Mouse (Mus musculus): ENCODE data around the gene Muc1. TPM values are rescaled to one million over a fixed set of nuclear protein-coding genes. Genes with fewer than 3 reads are reported as not detected.

Gene Muc1
- polyA plus RNA-seq, 1 experiment = not detected

- H3K4me1 ChIP-seq (ENCODE audit: control insufficient read depth, insufficient read depth, low read length) = peaks cover 9% of the 10 kb centered on the region; the same call in 1 of the 2 replicates
- no peak overlapping the region for H3K27ac ChIP-seq (ENCODE audit: insufficient read depth, low read depth, low read length)
- TF ChIP-seq CTCF (IDR thresholded peaks at IDR 0.05; ENCODE audit: low read depth, low read length) (no peak), POLR2A (IDR thresholded peaks at IDR 0.05; ENCODE audit: borderline replicate concordance, low read depth, low read length) (no peak)
- no peak overlapping the region for H3K4me3 ChIP-seq (ENCODE audit: insufficient read depth, low read length)
Measured at GRCm38 (mm10) chr3:89278643-89279042, 49.8 kb downstream of the Muc1 start.

GRCm38 (mm10) chr3:89279153-89279890, 50.5 kb downstream of the Muc1 start:
- peaks cover 9% of the 10 kb centered on the region; the same call in 1 of the 2 replicates for H3K4me1 ChIP-seq (ENCODE audit: control insufficient read depth, insufficient read depth, low read length)
- H3K4me3 ChIP-seq (ENCODE audit: insufficient read depth, low read length) = peak overlapping the region; percentile 65
- TF ChIP-seq CTCF (IDR thresholded peaks at IDR 0.05; ENCODE audit: low read depth, low read length) (no peak), POLR2A (IDR thresholded peaks at IDR 0.05; ENCODE audit: borderline replicate concordance, low read depth, low read length) (no peak)
- no peak overlapping the region for H3K27ac ChIP-seq (ENCODE audit: insufficient read depth, low read depth, low read length)

GRCm38 (mm10) chr3:89280050-89280605, 51.3 kb downstream of the Muc1 start:
- Histone ChIP-seq H3K4me3 (ENCODE audit: insufficient read depth, low read length) (peak overlapping the region; percentile 65), H3K4me1 (ENCODE audit: control insufficient read depth, insufficient read depth, low read length) (peaks cover 15% of the 10 kb centered on the region), H3K27ac (ENCODE audit: insufficient read depth, low read depth, low read length) (no peak overlapping the region)
- TF ChIP-seq CTCF (IDR thresholded peaks at IDR 0.05; ENCODE audit: low read depth, low read length) (no peak), POLR2A (IDR thresholded peaks at IDR 0.05; ENCODE audit: borderline replicate concordance, low read depth, low read length) (no peak)

- Histone ChIP-seq H3K4me3 (ENCODE audit: insufficient read depth, low read length) (peak within 1 kb of the TSS; percentile 65), H3K27ac (ENCODE audit: insufficient read depth, low read depth, low read length) (no peak within 1 kb of the TSS), H3K4me1 (ENCODE audit: control insufficient read depth, insufficient read depth, low read length) (peaks cover 21% of the 10 kb centered on the region)
- TF ChIP-seq CTCF (IDR thresholded peaks at IDR 0.05; ENCODE audit: low read depth, low read length) = no peak
Measured at GRCm38 (mm10) chr3:89280606-89281511, 52.0 kb downstream of the Muc1 start, which contains the start of gene Efna1. Gene Efna1 (minus strand): TSS chr3:89281142.

GRCm38 (mm10) chr3:89281579-89282290, 52.9 kb downstream of the Muc1 start:
- TF ChIP-seq POLR2A (IDR thresholded peaks at IDR 0.05; ENCODE audit: borderline replicate concordance, low read depth, low read length) = no peak
- TF ChIP-seq CTCF (IDR thresholded peaks at IDR 0.05; ENCODE audit: low read depth, low read length) = peak; percentile 79
- Histone ChIP-seq H3K27ac (ENCODE audit: insufficient read depth, low read depth, low read length) (no peak overlapping the region), H3K4me3 (ENCODE audit: insufficient read depth, low read length) (no peak overlapping the region), H3K4me1 (ENCODE audit: control insufficient read depth, insufficient read depth, low read length) (peaks cover 22% of the 10 kb centered on the region)

GRCm38 (mm10) chr3:89282291-89282643, 53.4 kb downstream of the Muc1 start:
- Histone ChIP-seq H3K27ac (ENCODE audit: insufficient read depth, low read depth, low read length) (no peak overlapping the region), H3K4me1 (ENCODE audit: control insufficient read depth, insufficient read depth, low read length) (peaks cover 22% of the 10 kb centered on the region), H3K4me3 (ENCODE audit: insufficient read depth, low read length) (no peak overlapping the region)
- TF ChIP-seq POLR2A (IDR thresholded peaks at IDR 0.05; ENCODE audit: borderline replicate concordance, low read depth, low read length) (no peak), CTCF (IDR thresholded peaks at IDR 0.05; ENCODE audit: low read depth, low read length) (no peak)

Other genes with a start within 250 kb of the Muc1 start
- 22.0 and 28.2 TPM in 2 replicates for gene Rusc1, start 135.7 kb upstream of the Muc1 start, polyA plus RNA-seq (2012; ENCODE audit: insufficient read depth, insufficient read length, missing spikeins)
- gene Gm43738, start 128.0 kb upstream of the Muc1 start, polyA plus RNA-seq (2012; ENCODE audit: insufficient read depth, insufficient read length, missing spikeins) = not detected in 2 replicates
- gene Fdps, start 127.1 kb upstream of the Muc1 start, polyA plus RNA-seq (2012; ENCODE audit: insufficient read depth, insufficient read length, missing spikeins) = 37.5 and 42.2 TPM in 2 replicates
- gene Pklr, start 92.9 kb upstream of the Muc1 start, polyA plus RNA-seq (2012; ENCODE audit: insufficient read depth, insufficient read length, missing spikeins) = not detected in 2 replicates
- gene Hcn3, start 68.9 kb upstream of the Muc1 start, polyA plus RNA-seq (2012; ENCODE audit: insufficient read depth, insufficient read length, missing spikeins) = 0.47 TPM in 1 of 2 replicates, not detected in the other
- gene Clk2, start 64.3 kb upstream of the Muc1 start, polyA plus RNA-seq (2012; ENCODE audit: insufficient read depth, insufficient read length, missing spikeins) = 52.5 and 61.4 TPM in 2 replicates
- 76.5 and 77.9 TPM in 2 replicates for gene Scamp3, start 51.6 kb upstream of the Muc1 start, polyA plus RNA-seq (2012; ENCODE audit: insufficient read depth, insufficient read length, missing spikeins)
- 17.4 TPM in 2 replicates for gene Fam189b, start 45.9 kb upstream of the Muc1 start, polyA plus RNA-seq (2012; ENCODE audit: insufficient read depth, insufficient read length, missing spikeins)
- gene Gba, start 26.1 kb upstream of the Muc1 start, polyA plus RNA-seq (2012; ENCODE audit: insufficient read depth, insufficient read length, missing spikeins) = 130 and 141 TPM in 2 replicates
- gene Thbs3, start 13.9 kb upstream of the Muc1 start, polyA plus RNA-seq (2012; ENCODE audit: insufficient read depth, insufficient read length, missing spikeins) = 1.1 TPM in 1 of 2 replicates, not detected in the other
- gene Mtx1, start 2.0 kb upstream of the Muc1 start, polyA plus RNA-seq (2012; ENCODE audit: insufficient read depth, insufficient read length, missing spikeins) = 66.1 and 66.8 TPM in 2 replicates
- 94.1 and 97.0 TPM in 2 replicates for gene Krtcap2, start 16.9 kb downstream of the Muc1 start, polyA plus RNA-seq (2012; ENCODE audit: insufficient read depth, insufficient read length, missing spikeins)
- gene Trim46, start 17.3 kb downstream of the Muc1 start, polyA plus RNA-seq (2012; ENCODE audit: insufficient read depth, insufficient read length, missing spikeins) = 0.34 and 0.84 TPM in 2 replicates
- 62.0 and 66.3 TPM in 2 replicates for gene Dpm3, start 30.3 kb downstream of the Muc1 start, polyA plus RNA-seq (2012; ENCODE audit: insufficient read depth, insufficient read length, missing spikeins)
- 42.7 and 55.2 TPM in 2 replicates for gene Slc50a1, start 41.5 kb downstream of the Muc1 start, polyA plus RNA-seq (2012; ENCODE audit: insufficient read depth, insufficient read length, missing spikeins)
- gene Efna1, start 52.1 kb downstream of the Muc1 start, polyA plus RNA-seq (2012; ENCODE audit: insufficient read depth, insufficient read length, missing spikeins) = 0.96 TPM in 1 of 2 replicates, not detected in the other
- not detected in 2 replicates for gene Efna3, start 93.9 kb downstream of the Muc1 start, polyA plus RNA-seq (2012; ENCODE audit: insufficient read depth, insufficient read length, missing spikeins)
- gene Efna4, start 109.0 kb downstream of the Muc1 start, polyA plus RNA-seq (2012; ENCODE audit: insufficient read depth, insufficient read length, missing spikeins) = not detected in 2 replicates
- 315 and 328 TPM in 2 replicates for gene Adam15, start 120.9 kb downstream of the Muc1 start, polyA plus RNA-seq (2012; ENCODE audit: insufficient read depth, insufficient read length, missing spikeins)
- not detected in 2 replicates for gene Dcst2, start 132.9 kb downstream of the Muc1 start, polyA plus RNA-seq (2012; ENCODE audit: insufficient read depth, insufficient read length, missing spikeins)
- not detected in 2 replicates for gene Dcst1, start 136.2 kb downstream of the Muc1 start, polyA plus RNA-seq (2012; ENCODE audit: insufficient read depth, insufficient read length, missing spikeins)
- 66.0 and 75.2 TPM in 2 replicates for gene Zbtb7b, start 165.7 kb downstream of the Muc1 start, polyA plus RNA-seq (2012; ENCODE audit: insufficient read depth, insufficient read length, missing spikeins)
- gene Lenep, start 173.7 kb downstream of the Muc1 start, polyA plus RNA-seq (2012; ENCODE audit: insufficient read depth, insufficient read length, missing spikeins) = not detected in 2 replicates
- 17.7 and 20.5 TPM in 2 replicates for gene Flad1, start 182.8 kb downstream of the Muc1 start, polyA plus RNA-seq (2012; ENCODE audit: insufficient read depth, insufficient read length, missing spikeins)
- gene Cks1b, start 189.3 kb downstream of the Muc1 start, polyA plus RNA-seq (2012; ENCODE audit: insufficient read depth, insufficient read length, missing spikeins) = 46.6 and 55.2 TPM in 2 replicates
- gene Shc1, start 189.4 kb downstream of the Muc1 start, polyA plus RNA-seq (2012; ENCODE audit: insufficient read depth, insufficient read length, missing spikeins) = 56.0 and 56.8 TPM in 2 replicates
- 25.3 and 28.0 TPM in 2 replicates for gene Pygo2, start 201.2 kb downstream of the Muc1 start, polyA plus RNA-seq (2012; ENCODE audit: insufficient read depth, insufficient read length, missing spikeins)
- gene Pbxip1, start 207.6 kb downstream of the Muc1 start, polyA plus RNA-seq (2012; ENCODE audit: insufficient read depth, insufficient read length, missing spikeins) = 14.1 and 17.3 TPM in 2 replicates
- gene Pmvk, start 225.5 kb downstream of the Muc1 start, polyA plus RNA-seq (2012; ENCODE audit: insufficient read depth, insufficient read length, missing spikeins) = 25.9 and 26.8 TPM in 2 replicates

Measured in bone marrow macrophage, adult 2 months (primary cell).